Mouse (Mus musculus) liver, embryonic 16.5 days (tissue): ENCODE measurements around the gene Slc13a4. TPM values are rescaled to one million over a fixed set of nuclear protein-coding genes. Genes with fewer than 3 reads are reported as not detected.

Experiments
- ATAC-seq: fragments of 200-750 bp; cut with Nextera tagmentation; 2 replicates; pipeline ENCODE4 v1.8.0; 2017; ENCODE audit warnings: low read depth, mild to moderate bottlenecking, moderate number of reproducible peaks, moderate library complexity
- H3K27ac ChIP-seq: fragments of 300-500 bp; sonication (generic); 2 replicates; pipeline ENCODE4 v1.5.1; 2014; ENCODE audit warnings: mild to moderate bottlenecking, low read length
- H3K27me3 ChIP-seq: fragments of 300-500 bp; sonication (generic); 2 replicates; pipeline ENCODE4 v1.6.1; 2014; ENCODE audit warnings: low read depth, low read length, mixed read lengths; ENCODE audit not compliant: control insufficient read depth, insufficient read depth
- H3K36me3 ChIP-seq: fragments of 300-500 bp; sonication (generic); 2 replicates; pipeline ENCODE4 v1.6.1; 2014; ENCODE audit warnings: mild to moderate bottlenecking; ENCODE audit not compliant: control insufficient read depth, insufficient read depth
- H3K4me1 ChIP-seq: fragments of 300-500 bp; sonication (generic); 2 replicates; pipeline ENCODE4 v1.6.1; 2014; ENCODE audit warnings: low read depth, low read length, mixed read lengths; ENCODE audit not compliant: control insufficient read depth
- H3K4me2 ChIP-seq: fragments of 300-500 bp; sonication (generic); 2 replicates; pipeline ENCODE4 v1.6.1; 2014; ENCODE audit warnings: low read depth, low read length, mixed read lengths
- H3K4me3 ChIP-seq: fragments of 300-500 bp; sonication (generic); 2 replicates; pipeline ENCODE4 v1.5.1; 2014; ENCODE audit warnings: low read depth, mild to moderate bottlenecking, low read length
- H3K9ac ChIP-seq: fragments of 300-500 bp; sonication (generic); 2 replicates; pipeline ENCODE4 v1.6.1; 2014; ENCODE audit warnings: low read depth, low read length
- H3K9me3 ChIP-seq: fragments of 300-500 bp; sonication (generic); replicated peaks from 2 replicates; pipeline ENCODE4 v1.6.1; 2016; ENCODE audit warnings: low read length; ENCODE audit not compliant: control insufficient read depth
- WGBS: fragments of 180-500 bp; shearing (Covaris S2); extraction: QIAGEN DNeasy Blood & Tissue Kit; methylation state at CpG from one replicate; pipeline ENCODE4 v1.1.7; 2014; ENCODE audit not compliant: insufficient replicate concordance; 5-methylcytosine and 5-hydroxymethylcytosine counted together
- polyA plus RNA-seq: library from polyadenylated mRNA; unstranded; fragments of >200 nt; fragmentation: Nextera tagmentation; extraction: Ambion mirVana; gene quantifications from 2 replicates; pipeline ENCODE4 v1.2.1, GENCODE M21; 2015

The Slc13a4 gene
- polyA plus RNA-seq, 1 experiment from 2014 or later: 0.04 TPM

DNA sequence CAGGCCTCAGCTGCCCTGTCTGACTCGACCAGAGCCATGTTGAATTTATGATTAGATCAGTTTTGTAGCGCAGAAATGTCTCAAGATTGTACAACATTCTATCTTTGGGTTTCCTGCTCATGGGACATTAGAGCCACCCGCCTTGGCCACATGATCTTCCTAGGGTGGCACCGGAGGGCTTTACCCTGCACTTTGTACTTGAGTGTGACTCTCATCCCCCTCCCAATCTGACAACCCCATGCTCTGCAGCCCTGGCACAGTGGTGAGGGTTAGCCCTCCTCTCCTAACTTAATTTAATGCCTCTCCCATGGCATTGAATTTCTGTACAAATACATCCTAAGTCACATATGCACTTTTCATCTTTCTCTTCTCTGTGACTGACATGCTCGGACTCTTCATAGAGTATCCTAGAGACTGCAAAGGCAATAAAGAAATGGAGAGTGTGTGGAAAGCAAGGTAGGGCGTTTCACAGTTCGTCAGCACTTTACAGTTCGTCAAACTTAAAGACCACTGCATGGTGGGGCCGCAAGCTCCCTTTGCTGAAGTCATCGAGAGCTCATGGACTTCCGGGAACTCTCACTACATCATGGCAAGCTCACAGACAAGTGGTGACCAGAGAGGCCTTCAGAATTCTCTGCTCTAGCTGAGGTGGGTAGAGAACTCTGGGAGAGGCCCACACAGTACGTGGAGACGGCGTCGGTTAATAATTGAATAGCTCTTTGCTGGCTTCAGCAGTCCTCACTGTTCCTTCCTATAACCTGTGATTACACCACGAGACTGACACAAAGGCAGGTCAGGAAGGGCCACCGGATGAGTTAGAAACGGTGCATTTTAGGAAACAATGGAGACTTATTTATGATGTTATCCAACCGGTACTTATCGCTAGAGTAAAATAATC, 35.8 kb downstream of the Slc13a4 start:
- Histone ChIP-seq H3K9ac (no peak overlapping the region), H3K36me3 (no peaks in the 10 kb centered on the region), H3K4me3 (no peak overlapping the region), H3K27me3 (no peaks in the 10 kb centered on the region; the same call in 1 of the 2 replicates), H3K4me1 (peaks cover 2% of the 10 kb centered on the region; the same call in 1 of the 2 replicates), H3K4me2 (no peak overlapping the region), H3K27ac (no peak overlapping the region), H3K9me3 (no peaks in the 10 kb centered on the region)
- ATAC-seq: no peak
- 70% methylated on average over 20 of the region's 20 CpGs for WGBS

DNA sequence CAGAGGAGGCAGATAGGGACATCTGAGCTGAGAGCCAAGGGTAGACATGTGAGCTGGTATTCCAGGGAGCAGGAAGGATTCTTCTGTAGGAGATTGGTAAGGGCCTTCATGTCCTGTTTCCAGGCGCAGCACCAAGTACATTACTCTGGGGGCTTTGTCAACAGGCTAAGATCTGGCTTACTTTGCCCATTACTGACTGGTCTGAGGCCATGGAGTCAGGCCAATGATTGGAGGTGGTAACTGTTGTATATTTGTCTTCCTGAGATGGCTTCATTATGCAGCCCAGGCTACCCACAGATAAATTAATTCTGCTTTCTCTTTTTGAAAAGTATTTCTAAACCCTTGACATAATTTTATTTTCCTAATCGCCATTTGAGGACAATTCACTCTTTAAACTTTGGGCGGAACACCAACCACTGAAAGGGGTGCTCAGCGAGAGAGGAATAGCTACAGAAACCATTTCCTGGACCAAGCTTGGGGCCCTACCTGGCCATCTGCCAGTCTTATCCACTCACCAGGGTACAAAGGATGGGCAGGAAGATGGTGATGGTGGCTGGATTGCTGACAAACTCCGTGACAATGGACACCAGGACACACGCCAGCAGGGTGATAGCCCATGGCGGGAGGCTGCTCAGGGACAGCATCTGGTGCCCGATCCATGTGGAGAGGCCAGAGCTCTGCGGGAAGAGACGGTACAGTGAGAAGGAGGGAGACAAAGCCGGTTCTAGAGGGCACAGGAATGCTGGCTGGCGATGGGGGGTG, 36.7 kb downstream of the Slc13a4 start:
- Histone ChIP-seq H3K9ac (no peak overlapping the region), H3K9me3 (no peaks in the 10 kb centered on the region), H3K4me1 (peaks cover 2% of the 10 kb centered on the region; the same call in 1 of the 2 replicates), H3K4me3 (no peak overlapping the region), H3K36me3 (no peaks in the 10 kb centered on the region), H3K27ac (no peak overlapping the region), H3K4me2 (no peak overlapping the region), H3K27me3 (no peaks in the 10 kb centered on the region; the same call in 1 of the 2 replicates)
- WGBS: 84% methylated on average over 12 of the region's 12 CpGs
- no peak for ATAC-seq

DNA sequence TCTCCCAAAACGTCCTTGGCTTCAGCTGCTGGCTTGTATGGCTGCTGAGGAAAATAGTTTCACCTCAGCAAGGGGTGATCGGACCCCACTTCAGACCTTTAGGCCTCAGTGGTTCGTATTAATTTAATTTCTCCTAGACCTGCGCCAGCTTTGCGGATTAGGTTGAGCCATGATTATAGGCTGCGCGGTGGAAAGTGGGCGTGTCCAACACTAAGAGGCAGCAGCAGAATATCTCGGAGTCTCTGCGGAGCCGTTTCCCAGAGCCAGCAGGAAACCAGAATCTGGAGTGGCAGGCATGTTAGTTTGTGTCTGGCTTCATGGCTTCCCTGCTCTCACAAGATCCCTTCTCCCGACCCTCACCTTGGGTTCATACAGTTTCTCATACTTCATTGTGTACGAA, 38.3 kb downstream of the Slc13a4 start:
- H3K4me1 ChIP-seq: peaks cover 2% of the 10 kb centered on the region; the same call in 1 of the 2 replicates
- H3K36me3 ChIP-seq: no peaks in the 10 kb centered on the region
- 72% methylated on average over 13 of the region's 13 CpGs for WGBS
- no peak for ATAC-seq
- no peak overlapping the region for H3K4me2 ChIP-seq
- H3K9ac ChIP-seq: no peak overlapping the region
- H3K27me3 ChIP-seq: no peaks in the 10 kb centered on the region; the same call in 1 of the 2 replicates
- H3K9me3 ChIP-seq: no peaks in the 10 kb centered on the region
- H3K4me3 ChIP-seq: no peak overlapping the region
- H3K27ac ChIP-seq: no peak overlapping the region

DNA sequence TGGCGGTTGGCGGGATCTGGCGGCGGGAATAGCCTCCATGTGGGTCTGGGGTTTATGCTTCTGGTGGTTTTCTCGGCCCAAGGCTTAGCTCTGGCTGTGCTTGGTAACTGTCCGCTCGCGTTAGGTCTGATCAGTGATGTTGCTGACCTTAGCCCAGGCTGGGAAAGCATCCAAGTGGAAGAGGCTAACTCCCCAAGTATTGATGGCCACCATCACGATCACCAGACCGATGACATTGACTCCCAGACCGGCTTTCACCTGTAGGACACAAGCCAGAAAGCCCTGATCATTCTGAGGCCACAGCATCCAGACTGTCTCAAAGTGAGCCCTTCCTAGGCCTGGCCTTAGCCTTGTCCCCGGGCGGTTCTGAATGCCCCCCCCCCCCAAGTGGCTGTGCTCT, 39.2 kb downstream of the Slc13a4 start:
- Histone ChIP-seq H3K36me3 (peaks cover 3% of the 10 kb centered on the region; the same call in 1 of the 2 replicates), H3K27ac (no peak overlapping the region), H3K4me2 (no peak overlapping the region), H3K9me3 (no peaks in the 10 kb centered on the region), H3K4me3 (no peak overlapping the region), H3K27me3 (no peaks in the 10 kb centered on the region; the same call in 1 of the 2 replicates), H3K9ac (no peak overlapping the region), H3K4me1 (peaks cover 2% of the 10 kb centered on the region; the same call in 1 of the 2 replicates)
- ATAC-seq: no peak
- 89% methylated on average over 13 of the region's 13 CpGs for WGBS

DNA sequence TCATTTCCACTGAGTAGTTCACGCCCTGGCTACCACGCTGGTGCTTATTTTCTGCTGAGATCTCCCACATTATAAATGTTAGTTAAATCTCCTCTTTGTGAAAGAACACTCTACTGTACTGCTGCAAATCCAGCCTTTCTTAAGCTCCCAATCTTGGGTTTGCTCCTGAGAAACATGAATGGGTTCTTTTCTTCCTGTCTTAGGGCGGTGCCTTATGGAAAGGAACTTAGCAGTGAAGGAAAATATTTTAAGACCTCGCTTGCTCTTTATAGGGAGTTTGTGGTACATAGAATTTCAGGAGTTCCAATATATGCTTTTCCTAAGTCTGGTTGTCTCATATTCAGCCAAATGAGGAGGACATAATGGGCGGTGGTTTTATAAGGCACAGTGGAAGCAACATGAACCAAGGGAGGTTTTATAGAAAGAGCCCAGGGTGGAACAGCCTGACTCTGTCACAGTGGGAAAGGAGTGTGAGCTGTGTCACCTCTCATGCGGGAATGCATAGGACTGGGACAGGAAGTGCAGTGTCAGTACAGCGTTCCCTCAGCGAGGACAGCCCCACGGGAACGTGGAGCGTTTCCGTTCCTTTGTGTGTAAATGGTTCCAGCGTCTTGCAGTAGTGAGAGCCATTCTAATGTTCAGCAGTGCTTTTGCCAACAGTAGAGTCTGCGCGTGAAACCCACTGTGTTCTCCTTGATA, 42.2 kb downstream of the Slc13a4 start:
- Histone ChIP-seq H3K4me1 (peaks cover 2% of the 10 kb centered on the region), H3K4me2 (no peak overlapping the region), H3K36me3 (peaks cover 31% of the 10 kb centered on the region), H3K9ac (no peak overlapping the region), H3K27me3 (no peaks in the 10 kb centered on the region), H3K27ac (no peak overlapping the region), H3K4me3 (no peak overlapping the region), H3K9me3 (no peaks in the 10 kb centered on the region)
- 77% methylated on average over 15 of the region's 15 CpGs for WGBS
- no peak for ATAC-seq

DNA sequence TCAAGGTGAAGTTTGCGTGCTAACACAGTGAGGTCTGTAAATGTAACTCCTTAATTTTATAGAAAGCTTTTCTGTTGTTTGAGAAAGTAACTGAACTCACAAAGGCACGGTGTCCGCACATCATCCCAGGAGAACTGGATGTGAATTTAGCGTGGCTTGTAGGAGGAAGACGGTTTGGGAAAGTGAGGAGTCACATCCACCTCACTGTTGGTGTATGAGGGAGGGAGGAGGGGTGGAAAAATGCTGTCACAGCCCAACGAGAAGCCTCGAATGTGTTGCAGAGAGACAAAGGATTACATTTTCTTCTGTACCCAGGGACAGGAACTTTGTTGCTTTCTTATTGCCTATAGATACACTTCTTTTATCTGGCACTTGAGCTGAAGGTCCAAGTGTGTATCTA, 47.4 kb downstream of the Slc13a4 start:
- Histone ChIP-seq H3K4me3 (no peak overlapping the region), H3K4me2 (no peak overlapping the region), H3K27me3 (no peaks in the 10 kb centered on the region), H3K36me3 (peaks cover 40% of the 10 kb centered on the region), H3K9ac (no peak overlapping the region), H3K9me3 (no peaks in the 10 kb centered on the region), H3K27ac (no peak overlapping the region), H3K4me1 (peaks cover 36% of the 10 kb centered on the region)
- no peak for ATAC-seq
- 76% methylated on average over 7 of the region's 7 CpGs for WGBS

DNA sequence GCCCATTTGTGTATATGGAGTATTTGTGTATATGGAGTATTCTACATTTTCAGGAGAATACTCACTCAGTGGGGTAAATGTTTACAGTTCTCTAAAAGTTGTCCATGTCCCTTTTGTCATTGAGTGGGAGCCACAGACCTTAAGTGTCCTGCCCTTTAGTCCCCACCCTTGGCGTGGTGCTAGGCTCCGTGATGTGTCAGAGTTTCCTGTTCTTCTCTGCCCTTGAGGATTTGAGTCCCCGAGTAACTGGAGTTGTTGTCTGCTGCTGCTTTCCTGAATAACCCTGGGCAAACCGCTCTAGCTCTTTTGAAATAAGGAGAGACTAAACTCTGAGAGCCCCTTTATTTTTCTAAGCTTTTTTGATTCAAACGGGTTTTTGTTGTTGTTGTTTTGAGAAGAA, 48.4 kb downstream of the Slc13a4 start:
- Histone ChIP-seq H3K4me2 (peak overlapping the region; percentile 37; the same call in 1 of the 2 replicates), H3K9ac (0 out of 2 replicates have a peak overlapping the region, but pooled peaks have one; percentile 30), H3K4me1 (peaks cover 46% of the 10 kb centered on the region), H3K4me3 (no peak overlapping the region), H3K27me3 (no peaks in the 10 kb centered on the region), H3K9me3 (no peaks in the 10 kb centered on the region), H3K36me3 (peaks cover 40% of the 10 kb centered on the region), H3K27ac (0 out of 2 replicates have a peak overlapping the region, but pooled peaks have one; percentile 12)
- 62% methylated on average over 5 of the region's 5 CpGs for WGBS
- no peak for ATAC-seq

DNA sequence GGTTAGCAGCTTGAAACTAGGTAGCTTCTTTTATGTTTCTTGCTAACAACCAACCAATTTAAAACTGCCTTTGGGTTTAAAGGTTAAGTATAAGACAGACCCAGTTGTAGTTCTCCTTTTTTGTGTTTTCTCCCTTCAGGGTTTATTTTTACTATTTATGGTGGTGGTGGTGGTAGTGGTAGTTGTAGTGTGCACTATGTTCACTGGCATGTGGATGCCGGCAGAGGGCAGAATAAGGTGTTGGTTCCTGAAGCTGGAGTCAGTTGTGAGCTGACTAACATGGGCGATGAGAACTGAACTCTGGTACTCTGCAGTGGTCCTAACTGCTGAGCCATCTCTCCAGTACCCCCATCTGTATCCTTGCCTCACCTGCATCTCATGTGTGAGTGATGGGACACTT, 49.0 kb downstream of the Slc13a4 start:
- 85% methylated on average over 2 of the region's 2 CpGs for WGBS
- Histone ChIP-seq H3K4me1 (peaks cover 49% of the 10 kb centered on the region), H3K36me3 (peaks cover 39% of the 10 kb centered on the region), H3K9me3 (no peaks in the 10 kb centered on the region), H3K27me3 (no peaks in the 10 kb centered on the region), H3K27ac (no peak overlapping the region), H3K4me3 (0 out of 2 replicates have a peak overlapping the region, but pooled peaks have one; percentile 6), H3K9ac (no peak overlapping the region), H3K4me2 (peak overlapping the region; percentile 37)
- ATAC-seq: no peak
